Mouse (Mus musculus) hindbrain, embryonic 15.5 days (tissue): ENCODE measurements at regions not wholly inside any gene's neighbourhood (a gene's known extent, or its start where the extent isn't known, plus 50 kb on each side); places are given as distances from the start of the nearest gene placed in this dataset.

Source experiments
- ATAC-seq: fragments of 200-750 bp; cut with Nextera tagmentation; 2 replicates; pipeline ENCODE4 v1.8.0; 2017; ENCODE audit warnings: low read depth, moderate number of reproducible peaks, moderate TSS enrichment; ENCODE audit not compliant: low FRiP score
- H3K27ac ChIP-seq: fragments of 300-500 bp; sonication (generic); replicated peaks from 2 replicates; pipeline ENCODE4 v1.5.1; 2015; ENCODE audit warnings: mild to moderate bottlenecking, inconsistent platforms
- H3K27me3 ChIP-seq: fragments of 300-500 bp; sonication (generic); 2 replicates; pipeline ENCODE4 v1.6.1; 2015; ENCODE audit warnings: control low read depth, inconsistent platforms
- H3K36me3 ChIP-seq: fragments of 300-500 bp; sonication (generic); 2 replicates; pipeline ENCODE4 v1.6.1; 2015; ENCODE audit warnings: control low read depth, inconsistent platforms
- H3K4me1 ChIP-seq: fragments of 300-500 bp; sonication (generic); replicated peaks from 2 replicates; pipeline ENCODE4 v1.6.1; 2015; ENCODE audit warnings: control low read depth, inconsistent platforms
- H3K4me2 ChIP-seq: fragments of 300-500 bp; sonication (generic); 2 replicates; pipeline ENCODE4 v1.6.1; 2015; ENCODE audit warnings: moderate library complexity, mild to moderate bottlenecking, inconsistent platforms
- H3K4me3 ChIP-seq: fragments of 300-500 bp; sonication (generic); 2 replicates; pipeline ENCODE4 v1.5.1; 2015; ENCODE audit warnings: mild to moderate bottlenecking, inconsistent platforms
- H3K9ac ChIP-seq: fragments of 300-500 bp; sonication (generic); 2 replicates; pipeline ENCODE4 v1.6.1; 2015; ENCODE audit warnings: inconsistent platforms
- H3K9me3 ChIP-seq: fragments of 300-500 bp; sonication (generic); 2 replicates; pipeline ENCODE4 v1.6.1; 2016; ENCODE audit warnings: control low read depth, inconsistent platforms
- WGBS: fragments of 180-500 bp; shearing (Covaris S2); methylation state at CpG from one replicate; pipeline ENCODE4 v1.1.7; 2015; 5-methylcytosine and 5-hydroxymethylcytosine counted together

DNA sequence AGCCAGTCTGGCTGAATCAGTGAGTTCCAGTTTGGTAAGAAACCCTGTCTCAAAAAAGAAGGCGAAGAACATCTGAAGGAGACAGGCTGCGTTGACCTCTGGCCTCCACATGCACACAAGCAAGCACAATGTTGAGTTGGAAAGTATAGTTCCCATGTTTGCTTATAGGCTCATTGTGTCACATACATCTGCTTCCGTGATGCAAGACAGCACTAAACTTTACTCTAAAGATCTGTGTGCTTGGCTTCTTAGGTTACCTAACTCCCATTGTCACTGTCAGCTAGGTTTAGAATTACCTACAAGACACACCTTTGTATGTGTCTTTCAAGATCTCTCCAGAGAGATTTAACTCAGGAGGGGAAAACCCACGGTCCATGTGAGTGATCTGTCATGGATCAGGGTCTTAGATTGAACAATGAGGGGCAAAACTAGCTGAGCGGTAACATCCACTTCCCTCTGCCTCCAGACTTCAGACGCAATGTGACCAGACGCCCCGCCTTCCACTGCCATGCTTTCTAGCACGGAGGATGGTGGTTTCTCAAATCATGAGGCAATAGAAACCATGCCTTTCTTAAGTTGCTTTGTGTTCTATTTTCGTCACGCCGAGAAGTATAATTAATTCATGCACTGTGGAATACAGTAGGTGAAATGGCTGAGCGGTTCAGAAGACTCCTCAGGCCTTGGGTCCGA is 130.1 kb upstream of the Egln3 start:
- H3K36me3 ChIP-seq = no peaks in the 10 kb centered on the region
- 83% methylated on average over 14 of the region's 14 CpGs for WGBS
- H3K9me3 ChIP-seq = no peaks in the 10 kb centered on the region
- peaks cover 11% of the 10 kb centered on the region for H3K4me1 ChIP-seq
- ATAC-seq = no peak
- H3K27me3 ChIP-seq = no peaks in the 10 kb centered on the region
- 0 out of 2 replicates have a peak overlapping the region, but pooled peaks have one; percentile 26 for H3K27ac ChIP-seq
- H3K9ac ChIP-seq = no peak overlapping the region
- H3K4me2 ChIP-seq = no peak overlapping the region
- H3K4me3 ChIP-seq = no peak overlapping the region

GRCm38 (mm10) chr12:54327483-54327882 is 123.8 kb upstream of the Egln3 start:
- H3K27ac ChIP-seq = no peak overlapping the region
- H3K4me2 ChIP-seq = no peak overlapping the region
- no peaks in the 10 kb centered on the region for H3K27me3 ChIP-seq
- ATAC-seq = no peak
- no peaks in the 10 kb centered on the region for H3K36me3 ChIP-seq
- no peaks in the 10 kb centered on the region for H3K9me3 ChIP-seq
- no peak overlapping the region for H3K4me3 ChIP-seq
- WGBS = 67% methylated on average over 1 of the region's 1 CpGs
- no peaks in the 10 kb centered on the region for H3K4me1 ChIP-seq
- H3K9ac ChIP-seq = no peak overlapping the region

DNA sequence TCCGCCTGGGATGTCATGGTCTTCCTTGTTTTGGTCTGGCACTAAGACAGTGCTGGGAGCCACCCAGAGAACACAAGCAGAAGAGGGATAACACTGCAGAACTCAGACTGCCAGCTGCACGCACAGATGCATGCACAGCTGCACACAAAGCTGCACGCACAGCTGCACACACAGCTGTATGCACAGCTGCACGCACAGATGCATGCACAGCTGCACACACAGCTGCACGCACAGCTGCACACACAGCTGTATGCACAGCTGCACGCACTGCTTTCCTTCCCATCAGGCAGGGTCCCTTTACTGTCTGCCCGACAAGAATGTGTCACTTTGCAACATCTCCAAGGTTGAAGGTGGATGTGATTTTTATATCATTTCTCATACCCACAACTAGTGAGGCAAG is 122.9 kb upstream of the Egln3 start:
- Histone ChIP-seq H3K4me3 (no peak overlapping the region), H3K36me3 (no peaks in the 10 kb centered on the region), H3K4me2 (no peak overlapping the region), H3K9ac (no peak overlapping the region), H3K9me3 (no peaks in the 10 kb centered on the region), H3K4me1 (no peaks in the 10 kb centered on the region), H3K27me3 (no peaks in the 10 kb centered on the region), H3K27ac (no peak overlapping the region)
- no peak for ATAC-seq
- WGBS = 71% methylated on average over 7 of the region's 7 CpGs

DNA sequence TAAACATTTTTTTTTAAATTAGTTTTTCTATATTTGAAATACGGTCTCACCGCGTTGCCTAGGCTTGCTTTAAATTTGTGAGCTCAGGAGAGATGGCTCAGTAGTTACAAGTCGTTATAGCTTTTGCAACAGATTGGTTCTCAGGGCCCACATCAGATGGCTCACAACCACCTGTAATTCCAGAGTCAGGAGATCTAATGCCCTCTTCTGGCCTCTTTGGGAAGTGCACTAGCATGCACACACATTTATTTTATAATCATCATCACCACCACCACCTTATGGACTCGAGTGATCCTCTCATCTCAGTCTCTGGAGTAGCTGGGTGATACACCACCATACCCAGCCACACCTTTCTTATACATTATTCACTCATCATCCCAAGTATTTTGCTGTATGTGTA is 116.9 kb upstream of the Egln3 start:
- Histone ChIP-seq H3K4me1 (peaks cover 7% of the 10 kb centered on the region; the same call in 1 of the 2 replicates), H3K27me3 (peaks cover 12% of the 10 kb centered on the region; the same call in 1 of the 2 replicates), H3K9me3 (no peaks in the 10 kb centered on the region), H3K9ac (no peak overlapping the region), H3K36me3 (no peaks in the 10 kb centered on the region), H3K27ac (no peak overlapping the region), H3K4me2 (no peak overlapping the region), H3K4me3 (no peak overlapping the region)
- 96% methylated on average over 5 of the region's 5 CpGs for WGBS
- ATAC-seq = no peak

DNA sequence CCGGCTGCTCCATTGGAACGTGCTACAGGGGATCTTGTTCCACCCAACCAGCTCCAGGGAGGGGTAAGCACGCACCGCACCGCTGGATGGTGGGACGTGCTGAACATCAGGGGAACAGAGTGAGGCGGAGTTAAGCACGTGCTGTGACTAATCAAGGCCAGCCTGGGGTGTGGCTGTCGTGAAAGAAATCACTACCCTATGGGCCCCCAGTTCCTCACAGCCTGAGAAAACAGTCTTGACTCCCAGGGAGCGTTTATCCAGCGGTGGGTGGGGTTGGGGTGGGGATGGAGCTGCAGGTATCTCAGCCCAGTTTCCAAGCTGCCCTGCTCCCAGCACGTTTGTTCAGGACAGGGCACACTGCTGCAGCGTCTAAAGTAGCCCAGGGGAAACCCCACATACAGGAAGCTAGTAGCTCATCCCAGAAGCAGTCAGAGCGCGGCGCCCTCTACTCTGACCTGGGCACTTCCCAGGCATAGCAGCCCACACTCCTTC is 113.4 kb upstream of the Egln3 start:
- 3% methylated on average over 16 of the region's 16 CpGs for WGBS
- peak overlapping the region; percentile 45 for H3K4me2 ChIP-seq
- no peak overlapping the region for H3K27ac ChIP-seq
- H3K4me3 ChIP-seq = no peak overlapping the region
- no peaks in the 10 kb centered on the region for H3K9me3 ChIP-seq
- H3K36me3 ChIP-seq = no peaks in the 10 kb centered on the region
- peaks cover 20% of the 10 kb centered on the region; the same call in 1 of the 2 replicates for H3K27me3 ChIP-seq
- ATAC-seq = no peak
- no peak overlapping the region for H3K9ac ChIP-seq
- H3K4me1 ChIP-seq = peaks cover 23% of the 10 kb centered on the region

GRCm38 (mm10) chr12:54316066-54316567 is 112.5 kb upstream of the Egln3 start:
- no peak for ATAC-seq
- Histone ChIP-seq H3K4me2 (no peak overlapping the region), H3K4me3 (no peak overlapping the region), H3K36me3 (no peaks in the 10 kb centered on the region), H3K4me1 (peaks cover 23% of the 10 kb centered on the region), H3K9me3 (no peaks in the 10 kb centered on the region), H3K9ac (no peak overlapping the region), H3K27me3 (peaks cover 20% of the 10 kb centered on the region; the same call in 1 of the 2 replicates), H3K27ac (no peak overlapping the region)
- 49% methylated on average over 15 of the region's 15 CpGs for WGBS

GRCm38 (mm10) chr12:54314153-54314552 is 110.5 kb upstream of the Egln3 start:
- H3K27ac ChIP-seq = no peak overlapping the region
- H3K36me3 ChIP-seq = no peaks in the 10 kb centered on the region
- no peaks in the 10 kb centered on the region for H3K9me3 ChIP-seq
- no peak overlapping the region for H3K4me3 ChIP-seq
- 76% methylated on average over 2 of the region's 2 CpGs for WGBS
- no peak overlapping the region for H3K9ac ChIP-seq
- no peak for ATAC-seq
- no peak overlapping the region for H3K4me2 ChIP-seq
- peaks cover 20% of the 10 kb centered on the region; the same call in 1 of the 2 replicates for H3K27me3 ChIP-seq
- H3K4me1 ChIP-seq = peaks cover 23% of the 10 kb centered on the region

GRCm38 (mm10) chr12:54313211-54313845 is 109.7 kb upstream of the Egln3 start:
- peak; percentile 78 for ATAC-seq
- Histone ChIP-seq H3K36me3 (no peaks in the 10 kb centered on the region), H3K27ac (no peak overlapping the region), H3K4me3 (peak overlapping the region; percentile 37), H3K27me3 (peaks cover 20% of the 10 kb centered on the region; the same call in 1 of the 2 replicates), H3K4me2 (peak overlapping the region; percentile 88), H3K9ac (peak overlapping the region; percentile 36), H3K4me1 (peaks cover 23% of the 10 kb centered on the region), H3K9me3 (no peaks in the 10 kb centered on the region)
- WGBS = 1% methylated on average over 20 of the region's 20 CpGs

DNA sequence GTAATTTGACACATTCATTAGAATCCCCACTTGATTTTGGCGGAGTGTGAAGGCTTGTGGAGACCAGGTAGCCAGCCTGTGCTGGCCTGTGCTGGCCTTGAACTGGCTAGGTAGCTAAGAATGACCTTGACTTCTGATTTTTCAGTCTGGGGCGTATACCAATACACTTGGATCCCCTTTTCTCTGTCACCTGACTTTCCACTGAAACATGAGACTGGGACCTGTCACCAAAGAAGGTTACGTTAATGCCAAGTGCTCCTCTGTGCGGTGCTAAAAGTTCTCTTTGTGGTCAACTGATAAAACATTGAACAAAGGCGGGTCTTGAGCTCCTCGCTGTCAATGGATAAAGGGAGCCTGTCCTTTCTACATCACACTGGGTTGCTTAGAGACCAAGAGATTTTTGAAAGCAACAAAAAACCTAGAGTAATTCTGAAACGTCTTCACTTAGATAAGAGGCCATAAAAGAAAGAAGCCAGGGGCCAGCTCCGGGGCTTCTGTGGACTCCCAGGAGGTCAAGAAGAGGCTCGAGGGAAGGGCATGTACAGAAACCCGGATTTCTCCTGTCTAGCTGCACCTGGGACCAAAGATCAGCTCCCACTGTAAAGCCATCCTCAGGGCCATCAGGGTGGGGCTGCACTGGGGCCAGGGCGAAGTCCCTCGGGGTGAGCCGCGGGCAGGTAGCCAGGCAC is 109.0 kb upstream of the Egln3 start:
- WGBS = 16% methylated on average over 14 of the region's 14 CpGs
- Histone ChIP-seq H3K4me1 (peaks cover 23% of the 10 kb centered on the region), H3K27ac (no peak overlapping the region), H3K36me3 (no peaks in the 10 kb centered on the region), H3K4me3 (peak overlapping the region; percentile 37), H3K9ac (peak overlapping the region; percentile 36), H3K27me3 (peaks cover 20% of the 10 kb centered on the region; the same call in 1 of the 2 replicates), H3K4me2 (peak overlapping the region; percentile 88), H3K9me3 (no peaks in the 10 kb centered on the region)
- ATAC-seq = no peak

- Histone ChIP-seq H3K27ac (no peak overlapping the region), H3K4me1 (peaks cover 19% of the 10 kb centered on the region), H3K36me3 (no peaks in the 10 kb centered on the region), H3K4me3 (no peak overlapping the region), H3K9ac (no peak overlapping the region), H3K9me3 (no peaks in the 10 kb centered on the region), H3K27me3 (peaks cover 16% of the 10 kb centered on the region; the same call in 1 of the 2 replicates), H3K4me2 (no peak overlapping the region)
- no peak for ATAC-seq
- 47% methylated on average over 4 of the region's 4 CpGs for WGBS
These were observed 108.3 kb upstream of the Egln3 start for GRCm38 (mm10) chr12:54311896-54312521.

DNA sequence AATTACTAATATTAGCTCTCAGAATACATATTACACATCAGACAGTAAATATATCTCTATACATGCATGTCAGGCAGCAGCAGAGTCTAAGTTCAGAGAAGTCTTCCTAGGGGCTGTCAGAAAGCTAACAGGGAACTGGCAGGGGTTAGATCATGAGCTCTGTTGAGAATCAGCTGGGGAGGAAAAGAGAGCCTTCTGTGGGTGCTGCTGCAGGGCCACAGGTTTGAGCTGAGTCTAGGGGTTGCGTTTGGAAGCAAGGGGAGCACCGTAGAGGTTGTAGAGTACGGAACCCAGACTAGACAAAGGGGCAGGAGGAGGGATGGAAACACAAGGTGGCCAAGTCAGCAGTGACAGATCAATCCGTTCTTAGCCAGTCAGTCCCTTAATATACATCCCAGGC is 106.2 kb upstream of the Egln3 start:
- 0 out of 2 replicates have a peak, but pooled peaks cover 4% of the 10 kb centered on the region for H3K27me3 ChIP-seq
- H3K9ac ChIP-seq = no peak overlapping the region
- no peak overlapping the region for H3K27ac ChIP-seq
- H3K36me3 ChIP-seq = no peaks in the 10 kb centered on the region
- H3K4me3 ChIP-seq = no peak overlapping the region
- H3K4me2 ChIP-seq = no peak overlapping the region
- no peak for ATAC-seq
- WGBS = 72% methylated on average over 4 of the region's 4 CpGs
- peaks cover 16% of the 10 kb centered on the region for H3K4me1 ChIP-seq
- no peaks in the 10 kb centered on the region for H3K9me3 ChIP-seq
